Mouse (Mus musculus) splenic B cell, adult 2 months (primary cell): ENCODE data around the gene Tespa1.
"Not testable (repeated sequence)": the region's sequence is repeated elsewhere in the genome, so short reads cannot be mapped to it uniquely, and the experiment has no call there.

ENCODE experiments used
- DNase-seq: peaks from one replicate; pipeline ENCODE4 v3.0.0-alpha.2; 2011; ENCODE audit warnings: low read depth, low spot score
- H3K27me3 ChIP-seq: 2 replicates; pipeline ENCODE4 v1.6.1; 2012; ENCODE audit warnings: mild to moderate bottlenecking, low read length, moderate library complexity, mixed read lengths; ENCODE audit not compliant: control insufficient read depth, poor library complexity, insufficient read depth, severe bottlenecking
- H3K36me3 ChIP-seq: 2 replicates; pipeline ENCODE4 v1.6.1; 2012; ENCODE audit warnings: mild to moderate bottlenecking, low read length, moderate library complexity, mixed read lengths; ENCODE audit not compliant: control insufficient read depth, poor library complexity, insufficient read depth, severe bottlenecking

Gene Tespa1

DNA sequence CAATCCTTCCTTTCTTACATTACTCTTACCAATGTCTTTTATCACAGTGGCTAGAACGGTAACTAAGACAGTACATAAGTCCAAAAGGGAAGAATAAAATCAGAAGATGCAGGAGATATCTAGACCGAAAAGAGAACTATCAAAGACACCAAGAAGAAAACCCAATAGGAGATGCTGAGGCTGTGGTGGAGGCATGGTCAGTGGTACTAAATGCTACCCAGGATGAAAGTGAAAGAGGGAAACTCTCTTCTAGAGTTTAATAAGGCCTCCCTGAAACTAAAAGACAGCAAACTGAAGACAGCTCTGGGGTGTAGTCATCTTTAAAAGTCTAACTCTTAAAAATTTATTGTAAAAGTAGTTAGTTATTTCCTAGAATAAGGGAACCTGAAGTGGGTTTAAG is 2.0 kb upstream of the Tespa1 start:
- no peaks in the 10 kb centered on the region for H3K36me3 ChIP-seq
- no peaks in the 10 kb centered on the region for H3K27me3 ChIP-seq
- peak; percentile 53 for DNase-seq

GRCm38 (mm10) chr10:130322062-130322461 is 608 bp upstream of the Tespa1 start:
- Histone ChIP-seq H3K36me3 (no peaks in the 10 kb centered on the region), H3K27me3 (no peaks in the 10 kb centered on the region)
- DNase-seq, result no peak

DNA sequence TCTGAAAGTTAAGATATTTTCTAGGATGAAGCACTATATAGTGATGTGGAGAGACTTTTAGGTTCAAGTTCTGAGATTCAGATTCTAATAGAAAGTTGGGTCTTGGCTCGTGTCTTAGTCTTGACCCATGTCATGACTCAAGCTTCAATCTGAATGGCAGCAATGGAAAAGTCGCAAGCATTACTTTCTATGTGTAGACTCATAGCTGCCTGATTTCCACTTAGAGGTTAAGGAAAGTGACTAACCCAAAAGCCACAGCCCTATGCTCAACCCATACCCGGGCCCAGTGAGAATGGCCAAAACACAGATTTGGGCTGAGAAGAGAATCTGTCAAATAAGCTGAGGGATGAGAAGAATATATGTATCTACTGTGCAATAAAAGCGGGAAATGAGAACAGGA is 1.6 kb downstream of the Tespa1 start:
- DNase-seq, result no peak
- Histone ChIP-seq H3K36me3 (no peaks in the 10 kb centered on the region), H3K27me3 (no peaks in the 10 kb centered on the region)

DNA sequence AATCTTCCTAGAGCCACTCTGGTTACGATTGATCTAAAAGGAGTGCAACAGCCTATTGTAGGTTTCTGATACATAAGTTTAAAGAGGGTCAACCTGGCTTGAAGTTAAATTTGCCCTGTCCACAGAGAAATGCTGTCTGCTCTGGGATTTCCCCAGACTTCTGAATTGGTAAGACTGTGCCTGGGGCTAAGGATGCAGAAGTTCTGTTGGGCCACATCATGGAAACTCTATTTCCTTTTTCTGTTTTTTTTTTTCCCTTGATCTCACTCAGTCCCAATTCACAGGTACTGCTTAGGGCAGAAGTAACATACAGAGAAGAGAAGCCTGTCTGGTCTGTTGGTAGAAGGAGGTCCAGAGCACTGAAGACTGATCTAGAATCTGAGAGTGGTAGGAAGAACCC is 8.0 kb downstream of the Tespa1 start:
- Histone ChIP-seq H3K27me3 (no peaks in the 10 kb centered on the region), H3K36me3 (0 out of 2 replicates have a peak, but pooled peaks cover 2% of the 10 kb centered on the region)
- DNase-seq, result peak; percentile 78

GRCm38 (mm10) chr10:130336385-130336784 is 13.7 kb downstream of the Tespa1 start:
- H3K36me3 ChIP-seq, result 0 out of 2 replicates have a peak, but pooled peaks cover 2% of the 10 kb centered on the region
- H3K27me3 ChIP-seq, result no peaks in the 10 kb centered on the region
- DNase-seq, result no peak

GRCm38 (mm10) chr10:130337581-130337980 is 14.9 kb downstream of the Tespa1 start:
- no peak for DNase-seq
- 0 out of 2 replicates have a peak, but pooled peaks cover 2% of the 10 kb centered on the region for H3K36me3 ChIP-seq
- H3K27me3 ChIP-seq, result no peaks in the 10 kb centered on the region

- not testable (repeated sequence) for H3K27me3 ChIP-seq, H3K36me3 ChIP-seq, DNase-seq
These were observed 17.4 kb downstream of the Tespa1 start for GRCm38 (mm10) chr10:130340050-130340449.

GRCm38 (mm10) chr10:130344056-130344455 is 21.4 kb downstream of the Tespa1 start:
- Histone ChIP-seq H3K27me3 (no peaks in the 10 kb centered on the region), H3K36me3 (peaks cover 9% of the 10 kb centered on the region)
- DNase-seq, result no peak

DNA sequence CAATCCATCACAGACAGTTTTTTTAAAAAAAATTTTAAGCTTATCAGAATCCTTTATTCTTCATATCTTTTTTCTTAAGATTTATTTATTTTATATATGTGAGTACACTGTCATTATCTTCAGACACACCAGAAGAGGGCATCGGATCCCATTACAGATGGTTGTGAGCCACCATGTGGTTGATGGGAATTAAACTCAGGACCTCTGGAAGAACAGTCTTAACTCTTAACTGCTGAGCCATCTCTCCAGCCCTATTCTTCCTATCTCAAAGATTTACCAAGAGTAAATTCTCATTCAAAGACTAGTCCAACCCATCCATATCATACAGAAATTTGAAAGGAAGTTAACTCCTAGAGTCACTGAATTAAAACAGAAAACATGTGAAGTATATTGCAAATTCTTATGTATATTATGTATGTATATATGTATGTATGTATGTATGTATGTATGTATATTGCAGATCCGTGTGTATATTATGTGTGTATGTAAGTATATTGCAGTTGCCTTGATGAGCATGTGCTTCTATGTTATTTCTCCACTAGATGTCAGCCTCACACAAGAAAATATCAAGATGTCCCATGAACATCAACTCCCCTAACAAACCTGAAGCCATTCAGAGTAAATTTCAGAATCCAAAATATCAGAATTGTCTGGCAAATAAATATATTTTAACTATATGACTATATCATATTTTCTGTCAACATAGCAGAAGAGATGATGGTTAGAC is 40.9 kb downstream of the Tespa1 start:
- DNase-seq, result peak; percentile 65
- Histone ChIP-seq H3K27me3 (no peaks in the 10 kb centered on the region), H3K36me3 (peaks cover 17% of the 10 kb centered on the region; the same call in 1 of the 2 replicates)

DNA sequence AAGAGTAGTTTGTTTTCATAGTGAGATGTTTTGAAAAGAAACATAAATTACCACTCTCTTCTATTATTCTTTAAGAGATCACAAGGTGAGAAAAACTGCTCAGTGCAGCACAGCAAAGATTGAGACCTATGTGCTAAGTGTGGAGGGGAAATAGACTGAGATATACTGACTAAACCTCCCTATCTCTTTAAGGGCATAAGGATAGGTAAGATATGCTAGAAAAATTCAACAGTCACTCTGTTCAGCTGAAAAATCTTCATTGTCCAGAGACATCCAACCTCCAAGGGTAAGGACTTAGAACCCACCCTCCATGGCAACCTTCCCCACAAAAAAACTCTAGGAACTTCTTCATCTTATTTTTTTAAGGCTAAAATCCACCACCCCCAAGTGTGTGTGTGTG is 42.1 kb downstream of the Tespa1 start:
- Histone ChIP-seq H3K36me3 (peaks cover 17% of the 10 kb centered on the region; the same call in 1 of the 2 replicates), H3K27me3 (no peaks in the 10 kb centered on the region)
- no peak for DNase-seq

GRCm38 (mm10) chr10:130368384-130368783 is 45.7 kb downstream of the Tespa1 start:
- H3K36me3 ChIP-seq, result 0 out of 2 replicates have a peak, but pooled peaks cover 1% of the 10 kb centered on the region
- no peaks in the 10 kb centered on the region for H3K27me3 ChIP-seq
- DNase-seq, result no peak

DNA sequence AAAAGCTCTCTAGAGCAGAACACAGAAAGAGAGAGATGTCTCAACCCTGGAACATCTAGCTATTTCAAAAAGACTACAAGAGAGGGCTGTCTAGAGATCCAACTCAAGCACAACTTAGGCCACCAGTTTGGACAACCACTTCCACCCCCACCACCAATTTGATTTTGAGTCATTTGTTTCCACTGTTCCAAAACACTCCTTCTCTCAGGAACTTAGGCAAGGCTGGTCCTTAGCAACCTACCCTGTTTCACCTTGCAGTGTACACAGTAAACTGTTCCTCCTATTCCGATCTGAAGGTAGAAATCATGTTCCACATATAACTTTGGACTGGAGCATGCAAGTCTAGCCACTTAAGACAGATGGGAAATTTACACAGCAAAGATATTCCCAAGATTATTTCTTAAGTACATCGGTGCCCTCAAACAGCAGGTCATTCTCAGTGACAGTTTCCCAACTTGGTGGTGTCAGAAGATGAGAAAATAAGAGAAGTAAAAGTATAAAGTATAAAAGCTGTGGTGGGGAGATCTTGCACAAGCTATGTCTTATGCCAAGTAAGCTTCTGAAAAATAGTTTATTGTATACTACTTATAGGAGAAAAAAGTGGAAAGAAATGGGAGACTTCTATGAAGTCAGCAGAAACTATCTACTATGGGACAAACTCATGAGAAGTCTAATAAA is 47.5 kb downstream of the Tespa1 start:
- no peak for DNase-seq
- H3K36me3 ChIP-seq, result 0 out of 2 replicates have a peak, but pooled peaks cover 1% of the 10 kb centered on the region
- H3K27me3 ChIP-seq, result no peaks in the 10 kb centered on the region

GRCm38 (mm10) chr10:130371644-130372043 is 49.0 kb downstream of the Tespa1 start:
- DNase-seq, result no peak
- H3K27me3 ChIP-seq, result no peaks in the 10 kb centered on the region
- no peaks in the 10 kb centered on the region for H3K36me3 ChIP-seq

DNA sequence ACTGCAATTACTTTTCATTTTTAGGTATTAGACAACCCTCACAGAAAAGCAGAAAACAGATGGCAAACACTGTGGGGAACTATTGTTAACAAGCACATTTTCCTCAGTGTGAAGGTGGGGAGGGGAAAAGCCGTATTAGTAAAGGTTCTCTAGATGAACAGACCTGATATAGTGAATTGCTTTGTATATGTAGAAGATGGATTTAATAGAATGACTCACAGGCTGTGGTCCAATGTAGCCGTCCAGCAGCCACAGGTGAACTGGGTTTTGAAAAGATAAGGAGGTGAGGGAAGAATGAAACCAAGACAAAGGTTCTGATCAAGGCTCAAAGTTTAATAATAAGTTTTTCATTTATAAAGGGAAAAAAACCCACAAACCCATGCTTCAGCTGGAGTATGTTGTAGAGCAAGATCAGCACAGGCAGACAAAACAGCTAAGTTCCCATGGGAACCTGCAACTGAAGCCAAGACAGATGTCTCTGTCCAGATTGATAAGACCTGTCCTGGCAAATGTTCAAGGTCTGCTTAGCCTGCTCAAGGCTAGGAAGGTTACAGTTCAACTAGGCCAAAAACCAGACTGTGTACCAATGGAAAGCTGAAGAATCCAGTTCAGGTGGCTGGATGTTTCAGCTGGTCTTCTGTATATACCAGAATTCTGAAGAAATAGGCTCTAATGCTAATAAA is 50.0 kb downstream of the Tespa1 start:
- no peaks in the 10 kb centered on the region for H3K36me3 ChIP-seq
- H3K27me3 ChIP-seq, result no peaks in the 10 kb centered on the region
- DNase-seq, result no peak

- no peak for DNase-seq
- Histone ChIP-seq H3K27me3 (no peaks in the 10 kb centered on the region), H3K36me3 (no peaks in the 10 kb centered on the region)
These were observed 52.5 kb downstream of the Tespa1 start for GRCm38 (mm10) chr10:130375145-130375544.
